Mouse (Mus musculus) layer of hippocampus, postnatal 36 days (tissue): ENCODE measurements at regions not wholly inside any gene's neighbourhood (a gene's known extent, or its start where the extent isn't known, plus 50 kb on each side); places are given as distances from the start of the nearest gene placed in this dataset.

ENCODE experiments used
- DNase-seq, 2 experiments: peaks; one replicate each; pipeline ENCODE4 v3.0.0; 2022

GRCm38 (mm10) chr2:66961808-66962519 is 177.2 kb upstream of the Scn7a start:
- DNase-seq: peak; percentile 12 to 33

- no peak for DNase-seq
Measured at GRCm38 (mm10) chr2:66941188-66941587, 156.5 kb upstream of the Scn7a start.

- DNase-seq: peak in 1 of 2 experiments; percentile 15
Measured at GRCm38 (mm10) chr2:66898032-66898431, 113.3 kb upstream of the Scn7a start.

- DNase-seq: no peak
Measured at GRCm38 (mm10) chr2:66867457-66868216, 82.9 kb upstream of the Scn7a start.
